Mouse (Mus musculus): ENCODE results near the gene Cdhr2.

Gene Cdhr2

DNA sequence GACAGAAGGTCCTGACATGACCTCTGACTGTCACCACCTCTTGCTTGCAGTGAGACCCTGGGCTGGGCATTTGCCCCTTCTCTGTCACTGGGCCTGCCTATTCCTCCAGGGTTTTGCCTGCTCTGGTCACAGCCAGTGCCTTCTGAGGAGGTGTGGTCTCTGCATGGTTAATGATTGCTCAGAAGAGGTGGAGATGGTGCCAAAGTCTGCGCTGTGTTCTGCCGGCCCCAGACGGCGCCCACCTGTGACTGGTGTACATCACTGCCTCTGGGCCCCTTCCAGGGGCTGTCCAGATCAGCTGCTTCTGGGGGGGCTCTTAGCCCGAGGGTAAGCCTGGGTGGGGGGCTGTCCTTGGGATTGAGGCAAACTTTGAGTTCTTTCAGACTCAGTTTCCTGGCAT is at the start of gene Cdhr2:
Gene Cdhr2 (plus strand): TSS at position 219 of the 400 bp plus-strand sequence.
- no peak for DNase-seq (ENCODE audit: low read depth, low spot score)

GRCm38 (mm10) chr13:54660877-54661276 is 40.4 kb upstream of the Cdhr2 start:
- DNase-seq (ENCODE audit: low read depth, low spot score) = no peak

GRCm38 (mm10) chr13:54661358-54661757 is 39.9 kb upstream of the Cdhr2 start:
- DNase-seq (ENCODE audit: low read depth, low spot score) = no peak

- no peak for DNase-seq (ENCODE audit: low read depth, low spot score)
These were observed 37.3 kb upstream of the Cdhr2 start for GRCm38 (mm10) chr13:54663999-54664398.

- no peak for DNase-seq (ENCODE audit: low read depth, low spot score)
These were observed 36.8 kb upstream of the Cdhr2 start for GRCm38 (mm10) chr13:54664509-54664908.

GRCm38 (mm10) chr13:54665062-54665461 is 36.2 kb upstream of the Cdhr2 start:
- DNase-seq (ENCODE audit: low read depth, low spot score) = no peak

GRCm38 (mm10) chr13:54670491-54670890 is 30.8 kb upstream of the Cdhr2 start:
- no peak for DNase-seq (ENCODE audit: low read depth, low spot score)

DNA sequence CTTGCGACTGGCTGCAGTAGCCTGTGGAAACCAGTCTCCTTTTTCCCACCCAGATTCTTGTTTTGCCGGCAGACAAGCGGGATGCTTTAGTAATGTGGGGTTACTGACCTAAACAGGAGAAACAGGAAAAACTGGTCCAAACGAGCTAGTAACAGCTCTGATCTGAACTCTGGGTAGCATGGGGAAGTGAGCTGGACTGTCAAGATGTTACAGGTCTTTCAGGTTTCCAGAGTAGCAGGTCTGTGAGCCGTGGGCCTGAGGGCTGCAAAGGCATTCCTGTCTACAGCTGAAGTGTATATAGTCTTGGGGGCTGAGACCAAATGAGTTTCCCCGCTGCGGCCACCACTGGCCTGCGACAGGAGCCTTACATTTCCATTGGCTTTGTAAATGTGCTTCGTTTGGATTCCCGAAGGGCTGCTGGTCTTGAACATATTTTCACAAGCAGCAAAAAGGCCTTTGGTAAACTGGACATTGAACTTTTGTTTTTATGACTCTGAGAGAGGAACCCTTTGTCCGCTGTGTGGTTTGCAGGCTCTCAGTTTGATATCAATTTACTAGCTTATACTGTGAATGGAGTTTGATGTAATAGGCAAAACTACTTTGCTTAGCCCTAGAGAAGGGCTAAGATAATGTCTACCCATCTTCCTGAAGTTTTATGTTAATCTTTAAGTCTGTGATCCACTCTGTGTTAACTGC is 25.2 kb upstream of the Cdhr2 start:
- no peak for DNase-seq (ENCODE audit: low read depth, low spot score)

- no peak for DNase-seq (ENCODE audit: low read depth, low spot score)
These were observed 23.0 kb upstream of the Cdhr2 start for GRCm38 (mm10) chr13:54678263-54678662.

DNA sequence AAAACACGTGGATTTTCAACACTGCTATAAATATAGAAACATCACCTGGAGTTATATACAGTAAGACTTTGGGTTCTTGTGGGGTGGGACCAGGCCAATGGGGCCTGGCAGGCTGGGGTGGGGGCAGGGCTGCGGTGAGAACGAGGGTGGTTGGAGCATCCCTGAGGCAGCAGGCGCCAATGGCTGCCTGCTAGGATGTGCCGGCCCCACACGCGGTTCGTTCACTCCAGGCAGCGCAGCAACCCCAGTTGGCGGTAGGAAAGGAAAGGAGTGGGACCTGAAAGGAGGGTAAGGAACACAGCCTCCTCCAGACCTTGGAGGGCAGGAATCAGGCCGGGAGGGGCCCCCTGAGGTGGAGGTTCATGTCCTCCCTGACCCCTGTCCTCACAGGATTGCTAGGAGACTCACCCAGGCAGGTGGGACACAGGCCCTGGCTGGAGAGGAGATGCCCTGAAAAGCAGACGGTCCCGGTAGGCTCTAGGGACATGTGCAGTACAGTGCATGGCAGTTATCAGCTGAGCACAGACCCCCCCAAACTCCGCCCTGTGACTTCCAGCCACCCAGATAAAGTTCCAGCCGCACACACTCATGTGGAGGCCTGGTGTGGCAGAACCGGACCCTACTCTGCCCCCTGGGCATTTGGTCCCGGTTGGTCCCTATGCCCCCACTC is 20.9 kb upstream of the Cdhr2 start:
- no peak for DNase-seq (ENCODE audit: low read depth, low spot score)

GRCm38 (mm10) chr13:54681291-54681690 is 20.0 kb upstream of the Cdhr2 start:
- DNase-seq (ENCODE audit: low read depth, low spot score) = no peak

- no peak for DNase-seq (ENCODE audit: low read depth, low spot score)
These were observed 18.0 kb upstream of the Cdhr2 start for GRCm38 (mm10) chr13:54683301-54683700.

GRCm38 (mm10) chr13:54684140-54684896 is 16.9 kb upstream of the Cdhr2 start:
- no peak for DNase-seq (ENCODE audit: low read depth, low spot score)

DNA sequence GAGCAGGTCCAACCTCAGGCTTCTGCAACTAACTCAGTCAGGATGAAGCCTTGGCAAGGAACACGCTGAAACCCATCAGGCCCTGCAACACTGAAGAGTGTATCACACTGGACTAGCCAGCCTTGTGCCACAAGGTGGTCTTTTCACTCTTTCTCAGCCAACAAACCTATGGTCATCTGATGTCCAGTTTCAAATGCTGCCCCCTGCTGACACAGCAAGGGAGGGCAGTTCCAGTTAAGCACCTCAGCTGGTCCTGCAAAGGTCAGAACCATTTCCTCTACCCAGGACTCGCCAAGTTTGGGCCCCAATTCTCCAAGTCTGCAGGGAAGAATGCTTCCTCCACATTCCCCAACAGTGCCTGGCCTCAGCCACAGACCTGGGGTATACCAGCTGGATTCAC is 16.1 kb upstream of the Cdhr2 start:
- DNase-seq (ENCODE audit: low read depth, low spot score) = no peak

DNA sequence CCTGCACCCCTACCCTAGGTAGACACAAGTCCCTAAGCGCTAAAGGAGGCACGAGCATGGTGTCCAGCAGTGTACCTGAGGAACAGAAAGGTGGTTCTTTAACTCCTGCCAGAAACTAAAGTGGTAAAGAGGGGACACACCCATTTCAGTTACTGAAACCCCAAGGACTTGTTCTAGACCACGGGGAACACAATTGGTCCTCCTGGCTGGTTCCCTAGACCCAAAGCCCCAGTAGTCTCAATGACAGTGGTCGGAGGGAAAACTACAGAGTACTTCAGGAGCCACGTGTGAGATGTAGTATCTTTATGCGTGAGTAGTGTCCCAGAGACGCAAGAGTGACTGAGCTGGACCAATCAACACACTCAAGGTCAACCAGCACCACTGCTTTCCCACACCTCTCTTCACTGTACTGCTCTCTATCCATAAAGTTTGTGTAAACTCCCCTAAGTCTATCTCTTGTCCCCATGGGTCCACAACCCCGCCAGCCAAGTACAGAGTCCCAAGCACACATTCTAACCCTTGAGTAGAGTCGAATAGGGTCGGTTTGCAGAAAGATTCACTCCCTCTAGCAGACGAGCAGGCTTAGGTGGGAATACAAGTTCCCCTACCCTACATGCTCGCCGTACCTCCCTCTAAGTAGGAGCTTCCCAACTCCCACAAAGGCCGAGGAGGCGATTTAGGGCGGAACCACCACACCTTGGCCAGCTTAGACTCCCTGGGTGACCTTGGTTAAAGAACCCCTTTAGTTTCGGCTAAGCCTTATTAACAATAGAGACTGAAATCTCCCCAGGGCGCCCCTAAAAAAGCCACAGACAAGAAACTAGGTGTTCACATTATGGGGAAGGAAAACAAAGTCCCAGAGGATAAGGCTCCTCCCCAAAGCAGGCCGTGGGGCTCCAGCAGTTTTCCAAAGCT is 14.9 kb upstream of the Cdhr2 start:
- no peak for DNase-seq (ENCODE audit: low read depth, low spot score)

GRCm38 (mm10) chr13:54687096-54687495 is 14.2 kb upstream of the Cdhr2 start:
- peak; percentile 67 for DNase-seq (ENCODE audit: low read depth, low spot score)

DNA sequence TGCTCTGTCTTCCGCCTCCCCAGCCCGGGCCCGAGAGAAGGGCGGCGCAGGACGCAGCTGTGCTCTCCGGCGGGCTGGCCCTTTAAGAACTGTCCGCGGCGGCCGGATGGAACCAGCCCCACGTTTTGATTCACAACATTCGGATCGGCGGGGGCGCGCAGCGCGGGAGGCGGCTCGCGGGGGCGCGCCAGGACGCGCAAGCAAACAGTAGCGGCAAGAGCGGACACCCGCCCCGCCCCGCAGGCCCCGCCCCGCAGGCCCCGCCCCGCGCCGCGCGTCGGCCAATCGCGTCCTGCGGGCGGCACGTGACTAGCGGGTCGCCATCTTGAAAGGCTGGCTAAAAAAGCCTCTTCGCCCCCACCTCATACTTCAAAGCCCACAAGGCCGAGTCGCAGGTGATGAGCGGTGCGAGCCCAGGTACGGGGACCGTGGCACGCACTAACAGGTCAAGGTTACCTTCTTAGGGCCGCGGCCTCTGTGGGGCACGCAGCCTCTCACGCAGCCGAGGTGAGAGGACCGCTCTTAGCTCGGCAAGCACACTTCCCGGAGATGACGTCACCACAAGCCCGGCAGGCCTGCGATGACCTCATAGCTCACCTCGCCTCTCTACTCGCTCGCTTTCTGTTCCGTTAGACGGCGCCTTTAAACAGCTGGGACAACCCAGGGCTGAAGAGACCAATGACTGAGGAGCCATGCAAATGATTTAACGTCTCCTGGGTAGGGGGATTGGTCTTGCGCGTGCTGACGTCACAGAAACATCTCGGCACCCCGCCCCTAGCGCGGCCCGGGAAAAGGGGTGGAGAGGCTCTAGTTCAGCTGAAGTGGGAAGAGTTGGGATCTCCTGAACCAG is 13.5 kb upstream of the Cdhr2 start:
- DNase-seq (ENCODE audit: low read depth, low spot score) = peak; percentile 93

GRCm38 (mm10) chr13:54690151-54690740 is 11.0 kb upstream of the Cdhr2 start:
- no peak for DNase-seq (ENCODE audit: low read depth, low spot score)

DNA sequence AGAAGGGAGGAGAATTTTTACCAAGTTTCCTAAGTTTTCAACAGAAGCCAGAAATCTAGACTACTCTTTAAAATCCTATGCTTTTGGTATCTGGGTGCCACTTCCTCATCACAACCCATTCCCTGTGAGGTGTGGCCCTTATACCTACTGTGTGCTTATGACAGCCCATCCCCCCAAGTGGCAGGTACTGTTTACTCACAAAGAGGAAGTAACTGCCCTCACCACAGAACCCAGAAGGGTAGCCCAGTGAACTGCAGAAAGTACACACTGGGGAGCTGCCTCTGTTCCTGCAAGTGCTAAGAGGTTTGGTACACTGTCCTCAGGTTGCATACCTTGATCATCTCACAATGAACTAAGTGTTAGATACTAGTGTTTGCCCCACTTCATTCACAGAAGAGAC is 9.5 kb upstream of the Cdhr2 start:
- no peak for DNase-seq (ENCODE audit: low read depth, low spot score)

Data from brain, embryonic 18.5 days (tissue).